Mouse (Mus musculus): ENCODE measurements around the gene Fancc. TPM values are rescaled to one million over a fixed set of nuclear protein-coding genes. Genes with fewer than 3 reads are reported as not detected.

Gene Fancc
- polyA plus RNA-seq, 2 experiments: 6.9 to 8.6 TPM

GRCm38 (mm10) chr13:63245812-63246211 lies 251.3 kb downstream of the Fancc start:
- DNase-seq (ENCODE audit: low read depth in 3 of 3, low spot score in 3 of 3) (no peak), ATAC-seq (ENCODE audit: insufficient read depth) (no peak)
- WGBS (ENCODE audit: insufficient replicate concordance): 72% methylated on average over 4 of the region's 4 CpGs
- Histone ChIP-seq H3K4me1 (replicated peaks; ENCODE audit: control insufficient read depth in 2 of 2, insufficient read depth in 2 of 2, low read length in 1 of 2) (peaks cover 1 to 5% of the 10 kb centered on the region in 2 experiments; a peak in 3 of 4 replicates), H3K27me3 (ENCODE audit: control insufficient read depth, insufficient read depth, low read length) (no peaks in the 10 kb centered on the region), H3K4me2 (ENCODE audit: low read depth) (no peak overlapping the region), H3K4me3 (ENCODE audit: insufficient read depth in 1 of 2, low read depth in 2 of 2, low read length in 2 of 2) (no peak overlapping the region), H3K9ac (replicated peaks) (no peak overlapping the region), H3K36me3 (replicated peaks; ENCODE audit: control insufficient read depth, insufficient read depth, low read depth) (no peaks in the 10 kb centered on the region), H3K27ac (no peak overlapping the region), H3K9me3 (ENCODE audit: control insufficient read depth, low read length) (no peaks in the 10 kb centered on the region)
- TF ChIP-seq CTCF (IDR thresholded peaks at IDR 0.05; ENCODE audit: low read depth) (no peak), EP300 (IDR thresholded peaks at IDR 0.05; ENCODE audit: low read depth) (no peak)

GRCm38 (mm10) chr13:63245218-63245617 lies 251.9 kb downstream of the Fancc start:
- Histone ChIP-seq H3K9me3 (ENCODE audit: control insufficient read depth, low read length) (no peaks in the 10 kb centered on the region), H3K9ac (replicated peaks) (no peak overlapping the region), H3K4me3 (ENCODE audit: insufficient read depth in 1 of 2, low read depth in 2 of 2, low read length in 2 of 2) (no peak overlapping the region), H3K27ac (no peak overlapping the region), H3K27me3 (ENCODE audit: control insufficient read depth, insufficient read depth, low read length) (no peaks in the 10 kb centered on the region), H3K4me2 (ENCODE audit: low read depth) (no peak overlapping the region), H3K36me3 (replicated peaks; ENCODE audit: control insufficient read depth, insufficient read depth, low read depth) (no peaks in the 10 kb centered on the region), H3K4me1 (replicated peaks; ENCODE audit: control insufficient read depth in 2 of 2, insufficient read depth in 2 of 2, low read length in 1 of 2) (peaks cover 3 to 6% of the 10 kb centered on the region in 2 experiments; a peak in 3 of 4 replicates)
- DNase-seq (ENCODE audit: low read depth in 3 of 3, low spot score in 3 of 3) (no peak), ATAC-seq (ENCODE audit: insufficient read depth) (no peak)
- TF ChIP-seq CTCF (IDR thresholded peaks at IDR 0.05; ENCODE audit: low read depth): no peak
- TF ChIP-seq EP300 (IDR thresholded peaks at IDR 0.05; ENCODE audit: low read depth): no peak
- WGBS (ENCODE audit: insufficient replicate concordance): 75% methylated on average over 9 of the region's 9 CpGs

GRCm38 (mm10) chr13:63244425-63244824 lies 252.7 kb downstream of the Fancc start:
- TF ChIP-seq CTCF (IDR thresholded peaks at IDR 0.05; ENCODE audit: low read depth) (no peak), EP300 (IDR thresholded peaks at IDR 0.05; ENCODE audit: low read depth) (no peak)
- Histone ChIP-seq H3K36me3 (replicated peaks; ENCODE audit: control insufficient read depth, insufficient read depth, low read depth) (no peaks in the 10 kb centered on the region), H3K4me2 (ENCODE audit: low read depth) (no peak overlapping the region), H3K9ac (replicated peaks) (no peak overlapping the region), H3K27me3 (ENCODE audit: control insufficient read depth, insufficient read depth, low read length) (no peaks in the 10 kb centered on the region), H3K9me3 (ENCODE audit: control insufficient read depth, low read length) (no peaks in the 10 kb centered on the region), H3K27ac (no peak overlapping the region), H3K4me1 (replicated peaks; ENCODE audit: control insufficient read depth in 2 of 2, insufficient read depth in 2 of 2, low read length in 1 of 2) (peaks cover 3 to 6% of the 10 kb centered on the region in 2 experiments; a peak in 3 of 4 replicates), H3K4me3 (ENCODE audit: insufficient read depth in 1 of 2, low read depth in 2 of 2, low read length in 2 of 2) (no peak overlapping the region)
- no peak for ATAC-seq (ENCODE audit: insufficient read depth)
- WGBS (ENCODE audit: insufficient replicate concordance): 77% methylated on average over 3 of the region's 3 CpGs
- DNase-seq (ENCODE audit: low read depth in 3 of 3, low spot score in 3 of 3): no peak

GRCm38 (mm10) chr13:63243586-63243985 lies 253.5 kb downstream of the Fancc start:
- Histone ChIP-seq H3K36me3 (replicated peaks; ENCODE audit: control insufficient read depth, insufficient read depth, low read depth) (no peaks in the 10 kb centered on the region), H3K9me3 (ENCODE audit: control insufficient read depth, low read length) (no peaks in the 10 kb centered on the region), H3K27me3 (ENCODE audit: control insufficient read depth, insufficient read depth, low read length) (no peaks in the 10 kb centered on the region), H3K9ac (replicated peaks) (no peak overlapping the region), H3K27ac (no peak overlapping the region), H3K4me2 (ENCODE audit: low read depth) (no peak overlapping the region), H3K4me3 (ENCODE audit: insufficient read depth in 1 of 2, low read depth in 2 of 2, low read length in 2 of 2) (no peak overlapping the region), H3K4me1 (replicated peaks; ENCODE audit: control insufficient read depth in 2 of 2, insufficient read depth in 2 of 2, low read length in 1 of 2) (peaks cover 3 to 8% of the 10 kb centered on the region in 2 experiments; a peak in 3 of 4 replicates)
- no peak for TF ChIP-seq EP300 (IDR thresholded peaks at IDR 0.05; ENCODE audit: low read depth)
- no peak for TF ChIP-seq CTCF (IDR thresholded peaks at IDR 0.05; ENCODE audit: low read depth)
- 73% methylated on average over 5 of the region's 5 CpGs for WGBS (ENCODE audit: insufficient replicate concordance)
- DNase-seq (ENCODE audit: low read depth in 3 of 3, low spot score in 3 of 3): no peak
- no peak for ATAC-seq (ENCODE audit: insufficient read depth)

- 68% methylated on average over 10 of the region's 10 CpGs for WGBS (ENCODE audit: insufficient replicate concordance)
- no peak for DNase-seq (ENCODE audit: low read depth in 3 of 3, low spot score in 3 of 3)
- Histone ChIP-seq H3K36me3 (replicated peaks; ENCODE audit: control insufficient read depth, insufficient read depth, low read depth) (no peaks in the 10 kb centered on the region), H3K4me1 (replicated peaks; ENCODE audit: control insufficient read depth in 2 of 2, insufficient read depth in 2 of 2, low read length in 1 of 2) (peaks cover 3 to 8% of the 10 kb centered on the region in 2 experiments; a peak in 3 of 4 replicates), H3K9me3 (ENCODE audit: control insufficient read depth, low read length) (no peaks in the 10 kb centered on the region), H3K27ac (no peak overlapping the region), H3K9ac (replicated peaks) (no peak overlapping the region), H3K27me3 (ENCODE audit: control insufficient read depth, insufficient read depth, low read length) (no peaks in the 10 kb centered on the region), H3K4me2 (ENCODE audit: low read depth) (no peak overlapping the region), H3K4me3 (ENCODE audit: insufficient read depth in 1 of 2, low read depth in 2 of 2, low read length in 2 of 2) (no peak overlapping the region)
- no peak for ATAC-seq (ENCODE audit: insufficient read depth)
- no peak for TF ChIP-seq CTCF (IDR thresholded peaks at IDR 0.05; ENCODE audit: low read depth)
- TF ChIP-seq EP300 (IDR thresholded peaks at IDR 0.05; ENCODE audit: low read depth): no peak
These were observed 254.5 kb downstream of the Fancc start for GRCm38 (mm10) chr13:63242401-63243192.
